15 mouse cellular contexts compared by ENCODE assay signal in genomic region chr17:73081360-73082133, GRCm38 (mm10). TPM values are rescaled to one million over a fixed set of nuclear protein-coding genes. Genes with fewer than 3 reads are reported as not detected.
DNase-seq lines count a peak whose midpoint lies in the region; ATAC-seq and TF ChIP-seq lines count a peak whose summit lies in the region.
"Had no signal": no experiment of that assay in that cellular context is flagged by ENCODE, and none has a peak within 500 bp of the region (broad histone marks: within the 10 kb centered on the region; RNA-seq: fewer than 3 reads in every experiment).

No protein-coding gene starts in this region.

- TF ChIP-seq CTCF in intestine, postnatal 0 days (IDR thresholded peaks at IDR 0.05; ENCODE audit: low read depth), result no peak
- no peak for TF ChIP-seq CTCF in CH12.LX (conservative IDR thresholded peaks at IDR 0.05 in 1 of 2, IDR thresholded peaks at IDR 0.05 in 1 of 2; ENCODE audit: low read depth in 2 of 2, low read length in 2 of 2)

- peak overlapping the region; percentile 71 for H3K27ac ChIP-seq in intestine, embryonic 14.5 days (ENCODE audit: low read depth)
- no peak overlapping the region for H3K27ac ChIP-seq in intestine, postnatal 0 days (ENCODE audit: low read depth, low read length)
- H3K27ac ChIP-seq in CH12.LX (ENCODE audit: insufficient read depth, low read depth), result no peak overlapping the region
- H3K27ac ChIP-seq in embryonic facial prominence, embryonic 12.5 days, result peak overlapping the region; percentile 78; the same call in 1 of the 2 replicates
- no peak overlapping the region for H3K27ac ChIP-seq in midbrain, embryonic 13.5 days
- H3K27ac ChIP-seq: hindbrain, postnatal 0 days; left cerebral cortex, adult 2 months had no signal

- dilution Hi-C loops in CH12.LX (cut with MboI; ENCODE audit: extremely low pct_ligation_motif_present, extremely low pct_unique_long_range_greater_than_20kb, low sequenced_read_pairs), result no loop called here

- ATAC-seq in intestine, embryonic 14.5 days (replicated peaks; ENCODE audit: low FRiP score, low TSS enrichment, low read depth), result peak; percentile 80
- no peak for ATAC-seq in intestine, postnatal 0 days
- no peak; the same call in 1 of the 2 replicates for ATAC-seq in embryonic facial prominence, embryonic 12.5 days (ENCODE audit: insufficient number of reproducible peaks, insufficient read depth, low FRiP score, low TSS enrichment)
- no peak for ATAC-seq in midbrain, embryonic 13.5 days
- ATAC-seq: forebrain, postnatal 0 days; hindbrain, postnatal 0 days had no signal

- H3K4me3 ChIP-seq in intestine, embryonic 14.5 days (ENCODE audit: low read depth, low read length), result no peak overlapping the region
- no peak overlapping the region for H3K4me3 ChIP-seq in intestine, postnatal 0 days (ENCODE audit: low read depth, low read length)
- H3K4me3 ChIP-seq in CH12.LX (replicated peaks in 1 of 3; ENCODE audit: low read depth in 2 of 3, low read length in 2 of 3, poor library complexity in 1 of 3), result no peak overlapping the region
- H3K4me3 ChIP-seq in embryonic facial prominence, embryonic 12.5 days, result no peak overlapping the region
- no peak overlapping the region for H3K4me3 ChIP-seq in midbrain, embryonic 13.5 days (replicated peaks)
- H3K4me3 ChIP-seq: left cerebral cortex, adult 2 months had no signal

- TF ChIP-seq POLR2A in CH12.LX (IDR thresholded peaks at IDR 0.05; ENCODE audit: low read depth, low read length), result no peak

- TF ChIP-seq RAD21 in CH12.LX (IDR thresholded peaks at IDR 0.05; ENCODE audit: low read depth, low read length), result no peak

- 26% methylated on average over 9 of the region's 9 CpGs for WGBS in intestine, embryonic 14.5 days
- WGBS in intestine, postnatal 0 days, result 57% methylated on average over 9 of the region's 9 CpGs
- 30% methylated on average over 9 of the region's 9 CpGs for WGBS in embryonic facial prominence, embryonic 12.5 days
- WGBS in midbrain, embryonic 13.5 days, result 60% methylated on average over 9 of the region's 9 CpGs

- no peaks in the 10 kb centered on the region for H3K79me2 ChIP-seq in CH12.LX (replicated peaks; ENCODE audit: control insufficient read depth, extremely low read depth, insufficient read depth, poor library complexity, severe bottlenecking)

- no peaks in the 10 kb centered on the region for H3K36me3 ChIP-seq in intestine, embryonic 14.5 days (ENCODE audit: control insufficient read depth, insufficient read depth, low read length)
- H3K36me3 ChIP-seq in intestine, postnatal 0 days (ENCODE audit: control insufficient read depth, insufficient read depth), result no peaks in the 10 kb centered on the region
- H3K36me3 ChIP-seq in CH12.LX (replicated peaks in 1 of 2; ENCODE audit: control insufficient read depth in 1 of 2, insufficient read depth in 1 of 2, low read length in 1 of 2), result no peaks in the 10 kb centered on the region
- no peaks in the 10 kb centered on the region for H3K36me3 ChIP-seq in embryonic facial prominence, embryonic 12.5 days
- H3K36me3 ChIP-seq in midbrain, embryonic 13.5 days, result no peaks in the 10 kb centered on the region

- no peak for TF ChIP-seq EP300 in CH12.LX (IDR thresholded peaks at IDR 0.05; ENCODE audit: low read length)

- no peak overlapping the region for H3K4me2 ChIP-seq in intestine, embryonic 14.5 days (ENCODE audit: low read length)
- H3K4me2 ChIP-seq in intestine, postnatal 0 days (replicated peaks; ENCODE audit: low read depth), result no peak overlapping the region
- H3K4me2 ChIP-seq in CH12.LX (ENCODE audit: insufficient read depth, low read depth, poor library complexity, severe bottlenecking), result peak overlapping the region; percentile 81
- no peak overlapping the region for H3K4me2 ChIP-seq in embryonic facial prominence, embryonic 12.5 days (replicated peaks)
- H3K4me2 ChIP-seq in midbrain, embryonic 13.5 days (replicated peaks), result no peak overlapping the region
- H3K4me2 ChIP-seq: lung, embryonic 14.5 days had no signal

- H3K4me1 ChIP-seq in intestine, embryonic 14.5 days (replicated peaks; ENCODE audit: control insufficient read depth, insufficient read depth, low read length), result peaks cover 7% of the 10 kb centered on the region
- no peaks in the 10 kb centered on the region; the same call in 1 of the 2 replicates for H3K4me1 ChIP-seq in intestine, postnatal 0 days (replicated peaks; ENCODE audit: control insufficient read depth, insufficient read depth, low read length)
- H3K4me1 ChIP-seq in CH12.LX (ENCODE audit: control insufficient read depth in 1 of 2, insufficient read depth in 2 of 2), result peaks cover 8 to 26% of the 10 kb centered on the region in 2 experiments
- peaks cover 16% of the 10 kb centered on the region; the same call in 1 of the 2 replicates for H3K4me1 ChIP-seq in embryonic facial prominence, embryonic 12.5 days
- H3K4me1 ChIP-seq in midbrain, embryonic 13.5 days (replicated peaks), result no peaks in the 10 kb centered on the region

- in situ Hi-C loops in CH12.LX (cut with MboI; ENCODE audit: low pct_ligation_motif_present, low pct_unique_long_range_greater_than_20kb, low sequenced_read_pairs), result no loop called here

- H3K9me3 ChIP-seq in intestine, embryonic 14.5 days (ENCODE audit: control insufficient read depth, low read length), result no peaks in the 10 kb centered on the region
- H3K9me3 ChIP-seq in intestine, postnatal 0 days (ENCODE audit: control insufficient read depth), result no peaks in the 10 kb centered on the region
- no peaks in the 10 kb centered on the region for H3K9me3 ChIP-seq in CH12.LX (replicated peaks; ENCODE audit: low read length)
- H3K9me3 ChIP-seq in embryonic facial prominence, embryonic 12.5 days, result no peaks in the 10 kb centered on the region
- H3K9me3 ChIP-seq in midbrain, embryonic 13.5 days, result no peaks in the 10 kb centered on the region

- H3K9ac ChIP-seq in intestine, embryonic 14.5 days (ENCODE audit: low read length), result no peak overlapping the region
- no peak overlapping the region for H3K9ac ChIP-seq in intestine, postnatal 0 days (ENCODE audit: low read depth, low read length)
- H3K9ac ChIP-seq in CH12.LX (ENCODE audit: insufficient read depth, low read depth), result peak overlapping the region; percentile 36; the same call in 1 of the 2 replicates
- H3K9ac ChIP-seq in embryonic facial prominence, embryonic 12.5 days, result no peak overlapping the region
- no peak overlapping the region for H3K9ac ChIP-seq in midbrain, embryonic 13.5 days (replicated peaks)
- H3K9ac ChIP-seq: forebrain, postnatal 0 days; lung, embryonic 14.5 days had no signal

- no peak for DNase-seq in intestine, embryonic 14.5 days (ENCODE audit: low spot score)
- no peak for DNase-seq in CH12.LX (ENCODE audit: extremely low read depth)
- DNase-seq in naive thymus-derived CD4-positive, alpha-beta T cell, adult 2 months (ENCODE audit: low read depth), result peak; percentile 46
- no peak for DNase-seq in liver
- DNase-seq: cerebellum, adult 8-10 months; forebrain, postnatal 0 days; gastrocnemius, postnatal 36 days; lung, embryonic 14.5 days; right cerebral cortex, postnatal 14 days; thymus, postnatal 25 days had no signal

- no peaks in the 10 kb centered on the region for H3K27me3 ChIP-seq in intestine, embryonic 14.5 days (replicated peaks; ENCODE audit: control insufficient read depth, insufficient read depth, low read length)
- H3K27me3 ChIP-seq in intestine, postnatal 0 days (replicated peaks; ENCODE audit: control insufficient read depth, insufficient read depth, low read length), result no peaks in the 10 kb centered on the region
- no peaks in the 10 kb centered on the region for H3K27me3 ChIP-seq in CH12.LX (replicated peaks)
- H3K27me3 ChIP-seq in embryonic facial prominence, embryonic 12.5 days, result no peaks in the 10 kb centered on the region
- no peaks in the 10 kb centered on the region for H3K27me3 ChIP-seq in midbrain, embryonic 13.5 days

TF ChIP-seq in CH12.LX, 34 proteins besides CTCF, POLR2A, EP300 and RAD21:
- TF ChIP-seq MAFK (IDR thresholded peaks at IDR 0.05; ENCODE audit: insufficient replicate concordance, low read length) (no peak), MEF2A (IDR thresholded peaks at IDR 0.05; ENCODE audit: borderline replicate concordance, low read depth, low read length) (peak; percentile 51), TCF12 (IDR thresholded peaks at IDR 0.05; ENCODE audit: low read depth, low read length) (peak; percentile 33; the same call in 1 of the 2 replicates)

RNA-seq across cellular contexts. Expression of gene Lclat1, which starts 26.2 kb away (rescaled TPM):
- 29.2 and 34.6 TPM in 2 replicates for polyA plus RNA-seq in intestine, embryonic 14.5 days (2014; fragmentation: Nextera tagmentation; extraction: Ambion mirVana)
- polyA plus RNA-seq in intestine, postnatal 0 days (2015; fragmentation: Nextera tagmentation; extraction: Ambion mirVana), result 21.0 and 24.3 TPM in 2 replicates
- total RNA-seq in CH12.LX (2012; rRNA removed) (6.2 and 7.0 TPM in 2 replicates), CH12.LX (2014; rRNA removed) (5.1 and 6.3 TPM in 2 replicates)
- 7.7 and 9.6 TPM in 2 replicates for polyA plus RNA-seq in CH12.LX (2012; ENCODE audit: insufficient read length, low read depth)
- 8.1 and 10.8 TPM in 2 replicates for polyA plus RNA-seq in embryonic facial prominence, embryonic 12.5 days (2016; fragmentation: Nextera tagmentation; extraction: Ambion mirVana)
- 7.1 and 7.9 TPM in 2 replicates for polyA plus RNA-seq in midbrain, embryonic 13.5 days (2015; fragmentation: Nextera tagmentation; extraction: Ambion mirVana)

Comparison
In these comparisons a context has a peak if more than half of its experiments do, and no peak if none do; other contexts are left out.
1. H3K27ac ChIP-seq: peak in intestine, embryonic 14.5 days (single experiment) and embryonic facial prominence, embryonic 12.5 days (single experiment); none in intestine, postnatal 0 days (single experiment), CH12.LX (single experiment) and midbrain, embryonic 13.5 days (single experiment).